Mouse (Mus musculus) neural tube, embryonic 11.5 days (tissue): ENCODE measurements around the gene Wdtc1. TPM values are rescaled to one million over a fixed set of nuclear protein-coding genes. Genes with fewer than 3 reads are reported as not detected.

Experiments
- ATAC-seq: fragments of 200-750 bp; cut with Nextera tagmentation; 2 replicates; pipeline ENCODE4 v1.8.0; 2017; ENCODE audit warnings: moderate number of reproducible peaks, mild to moderate bottlenecking, moderate TSS enrichment, moderate library complexity; ENCODE audit not compliant: insufficient read depth, low FRiP score, low TSS enrichment
- DNase-seq: peaks from one replicate; pipeline ENCODE4 v3.0.0-alpha.2; 2015; ENCODE audit warnings: low spot score
- H3K27ac ChIP-seq: fragments of 300-500 bp; sonication (generic); 2 replicates; pipeline ENCODE4 v1.5.1; 2014; ENCODE audit warnings: low read depth, mild to moderate bottlenecking, low read length
- H3K27me3 ChIP-seq: fragments of 300-500 bp; sonication (generic); 2 replicates; pipeline ENCODE4 v1.6.1; 2014; ENCODE audit warnings: mild to moderate bottlenecking, low read length, mixed read lengths; ENCODE audit not compliant: control insufficient read depth, insufficient read depth
- H3K36me3 ChIP-seq: fragments of 300-500 bp; sonication (generic); 2 replicates; pipeline ENCODE4 v1.6.1; 2014; ENCODE audit warnings: mild to moderate bottlenecking, low read length, moderate library complexity, mixed read lengths; ENCODE audit not compliant: control insufficient read depth, insufficient read depth
- H3K4me1 ChIP-seq: fragments of 300-500 bp; sonication (generic); 2 replicates; pipeline ENCODE4 v1.6.1; 2014; ENCODE audit warnings: low read length, mixed read lengths; ENCODE audit not compliant: control insufficient read depth, insufficient read depth
- H3K4me2 ChIP-seq: fragments of 300-500 bp; sonication (generic); 2 replicates; pipeline ENCODE4 v1.6.1; 2014; ENCODE audit warnings: low read depth, mild to moderate bottlenecking, moderate library complexity
- H3K4me3 ChIP-seq: fragments of 300-500 bp; sonication (generic); 2 replicates; pipeline ENCODE4 v1.5.1; 2014; ENCODE audit warnings: low read depth, low read length
- H3K9ac ChIP-seq: fragments of 300-500 bp; sonication (generic); 2 replicates; pipeline ENCODE4 v1.6.1; 2014; ENCODE audit warnings: mild to moderate bottlenecking, low read length
- H3K9me3 ChIP-seq: fragments of 300-500 bp; sonication (generic); 2 replicates; pipeline ENCODE4 v1.6.1; 2016; ENCODE audit warnings: low read length; ENCODE audit not compliant: control insufficient read depth
- WGBS: fragments of 180-500 bp; shearing (Covaris S2); extraction: QIAGEN DNeasy Blood & Tissue Kit; methylation state at CpG from one replicate; pipeline ENCODE4 v1.1.7; 2014; 5-methylcytosine and 5-hydroxymethylcytosine counted together
- polyA plus RNA-seq: library from polyadenylated mRNA; unstranded; fragments of >200 nt; fragmentation: Nextera tagmentation; extraction: Ambion mirVana; gene quantifications from 2 replicates; pipeline ENCODE4 v1.2.1, GENCODE M21; 2014

The Wdtc1 gene
- polyA plus RNA-seq, 1 experiment from 2014 or later: 27.0 TPM

GRCm38 (mm10) chr4:133300421-133300820 lies 52.9 kb downstream of the Wdtc1 start:
- no peak overlapping the region for H3K4me3 ChIP-seq
- no peak overlapping the region for H3K9ac ChIP-seq
- no peak for DNase-seq
- H3K9me3 ChIP-seq: no peaks in the 10 kb centered on the region
- no peak overlapping the region for H3K4me2 ChIP-seq
- whole genome bisulfite sequencing: 87% methylated on average over 11 of the region's 11 CpGs
- no peaks in the 10 kb centered on the region for H3K27me3 ChIP-seq
- peaks cover 4% of the 10 kb centered on the region for H3K36me3 ChIP-seq
- H3K27ac ChIP-seq: no peak overlapping the region
- ATAC-seq: no peak
- H3K4me1 ChIP-seq: peaks cover 9% of the 10 kb centered on the region; the same call in 1 of the 2 replicates

- Histone ChIP-seq H3K9ac (no peak overlapping the region; the same call in 1 of the 2 replicates), H3K4me1 (peaks cover 9% of the 10 kb centered on the region; the same call in 1 of the 2 replicates), H3K9me3 (no peaks in the 10 kb centered on the region), H3K36me3 (peaks cover 4% of the 10 kb centered on the region), H3K4me2 (no peak overlapping the region), H3K4me3 (no peak overlapping the region), H3K27ac (no peak overlapping the region), H3K27me3 (no peaks in the 10 kb centered on the region)
- WGBS: 57% methylated on average over 5 of the region's 5 CpGs
- DNase-seq (no peak), ATAC-seq (no peak)
Measured at GRCm38 (mm10) chr4:133299701-133300100, 53.6 kb downstream of the Wdtc1 start.

GRCm38 (mm10) chr4:133298516-133299365 lies 54.5 kb downstream of the Wdtc1 start:
- Histone ChIP-seq H3K36me3 (peaks cover 2% of the 10 kb centered on the region; the same call in 1 of the 2 replicates), H3K9ac (no peak overlapping the region; the same call in 1 of the 2 replicates), H3K27ac (0 out of 2 replicates have a peak overlapping the region, but pooled peaks have one; percentile 49), H3K4me2 (no peak overlapping the region), H3K27me3 (no peaks in the 10 kb centered on the region), H3K9me3 (no peaks in the 10 kb centered on the region), H3K4me3 (no peak overlapping the region), H3K4me1 (peaks cover 15% of the 10 kb centered on the region)
- 25% methylated on average over 12 of the region's 12 CpGs for WGBS
- ATAC-seq (no peak), DNase-seq (no peak)

- no peak overlapping the region for H3K27ac ChIP-seq
- WGBS: 7% methylated on average over 5 of the region's 5 CpGs
- H3K36me3 ChIP-seq: peaks cover 2% of the 10 kb centered on the region; the same call in 1 of the 2 replicates
- peaks cover 24% of the 10 kb centered on the region for H3K4me1 ChIP-seq
- H3K4me3 ChIP-seq: no peak overlapping the region
- no peak overlapping the region for H3K4me2 ChIP-seq
- DNase-seq (peak; percentile 87), ATAC-seq (no peak)
- H3K27me3 ChIP-seq: no peaks in the 10 kb centered on the region
- H3K9ac ChIP-seq: peak overlapping the region; percentile 10; the same call in 1 of the 2 replicates
- H3K9me3 ChIP-seq: no peaks in the 10 kb centered on the region
Measured at GRCm38 (mm10) chr4:133297801-133298238, 55.5 kb downstream of the Wdtc1 start.

GRCm38 (mm10) chr4:133297360-133297759 lies 55.9 kb downstream of the Wdtc1 start:
- Histone ChIP-seq H3K9me3 (no peaks in the 10 kb centered on the region), H3K27ac (no peak overlapping the region), H3K9ac (no peak overlapping the region), H3K36me3 (peaks cover 2% of the 10 kb centered on the region; the same call in 1 of the 2 replicates), H3K27me3 (no peaks in the 10 kb centered on the region), H3K4me2 (no peak overlapping the region), H3K4me1 (peaks cover 29% of the 10 kb centered on the region), H3K4me3 (no peak overlapping the region)
- DNase-seq: no peak
- no peak for ATAC-seq
- WGBS: 66% methylated on average over 10 of the region's 10 CpGs

- Histone ChIP-seq H3K4me2 (no peak overlapping the region; the same call in 1 of the 2 replicates), H3K9ac (peak overlapping the region; percentile 19; the same call in 1 of the 2 replicates), H3K4me3 (no peak overlapping the region), H3K27ac (no peak overlapping the region), H3K27me3 (no peaks in the 10 kb centered on the region), H3K36me3 (no peaks in the 10 kb centered on the region; the same call in 1 of the 2 replicates), H3K9me3 (no peaks in the 10 kb centered on the region), H3K4me1 (peaks cover 32% of the 10 kb centered on the region)
- DNase-seq: no peak
- ATAC-seq: no peak
- WGBS: 25% methylated on average over 11 of the region's 11 CpGs
Measured at GRCm38 (mm10) chr4:133294084-133294483, 59.2 kb downstream of the Wdtc1 start.

- no peak for ATAC-seq
Measured at GRCm38 (mm10) chr4:133292901-133293843, 60.1 kb downstream of the Wdtc1 start.

GRCm38 (mm10) chr4:133292405-133292804 lies 60.9 kb downstream of the Wdtc1 start:
- peaks cover 23% of the 10 kb centered on the region for H3K4me1 ChIP-seq
- ATAC-seq (no peak), DNase-seq (no peak)
- no peaks in the 10 kb centered on the region; the same call in 1 of the 2 replicates for H3K36me3 ChIP-seq
- H3K27ac ChIP-seq: peak overlapping the region; percentile 50; the same call in 1 of the 2 replicates
- H3K9ac ChIP-seq: no peak overlapping the region
- 36% methylated on average over 4 of the region's 4 CpGs for WGBS
- H3K4me3 ChIP-seq: no peak overlapping the region
- H3K9me3 ChIP-seq: no peaks in the 10 kb centered on the region
- no peak overlapping the region for H3K4me2 ChIP-seq
- H3K27me3 ChIP-seq: no peaks in the 10 kb centered on the region

More at GRCm38 (mm10) chr4:133292901-133293843, 60.1 kb downstream of the Wdtc1 start:
- Histone ChIP-seq H3K27ac (peak overlapping the region; percentile 50), H3K9ac (peak overlapping the region; percentile 19), H3K36me3 (no peaks in the 10 kb centered on the region; the same call in 1 of the 2 replicates), H3K4me3 (no peak overlapping the region), H3K27me3 (no peaks in the 10 kb centered on the region), H3K4me2 (peak overlapping the region; percentile 19; the same call in 1 of the 2 replicates), H3K9me3 (no peaks in the 10 kb centered on the region), H3K4me1 (peaks cover 26% of the 10 kb centered on the region)
- WGBS: 7% methylated on average over 23 of the region's 24 CpGs
- DNase-seq: peak; percentile 56
